8 mouse cellular contexts compared by ENCODE assay signal in the genomic region with DNA sequence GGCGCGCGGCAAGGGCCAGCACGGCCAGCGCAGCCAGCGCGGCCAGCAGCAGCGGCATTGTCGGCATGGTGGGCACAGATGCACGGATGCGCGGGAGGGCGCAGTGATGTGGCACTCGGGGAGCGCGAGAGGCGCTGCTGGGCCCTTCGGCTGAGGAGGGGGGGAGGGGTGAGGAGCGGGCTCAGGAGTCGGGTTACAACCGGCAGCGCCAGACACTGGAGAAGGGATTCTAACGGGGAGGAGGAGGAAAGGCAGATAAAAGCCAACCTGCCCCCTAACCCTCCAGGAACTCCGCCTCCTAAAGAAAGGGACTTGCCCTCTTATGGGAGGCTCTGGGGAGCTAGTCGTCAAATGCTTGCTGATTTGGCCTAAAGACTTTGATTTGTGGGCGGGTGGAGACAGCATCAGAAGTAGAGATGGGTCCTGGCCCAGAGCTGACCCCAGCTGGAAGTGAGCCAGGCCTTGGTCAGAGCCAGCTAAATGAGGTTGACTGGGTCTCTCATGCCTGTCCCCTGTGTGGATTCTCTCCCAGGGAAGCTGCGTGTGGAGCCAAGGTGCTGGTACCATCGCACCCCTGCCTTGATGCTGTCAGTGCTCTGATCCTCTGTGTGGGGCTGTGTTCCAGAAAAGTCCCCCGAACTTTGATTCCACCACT. TPM values are rescaled to one million over a fixed set of nuclear protein-coding genes. Genes with fewer than 3 reads are reported as not detected.
DNase-seq lines count a peak whose midpoint lies in the region; ATAC-seq and TF ChIP-seq lines count a peak whose summit lies in the region.

A gene (minus strand): TSS at position 230 of the 655 bp plus-strand sequence.

- peaks cover 88% of the 10 kb centered on the region for H3K27me3 ChIP-seq in heart, embryonic 10.5 days (ENCODE audit: insufficient read depth, poor library complexity, severe bottlenecking)
- H3K27me3 ChIP-seq in heart, adult 2 months (ENCODE audit: control insufficient read depth, insufficient read depth, low read length): peaks cover 4% of the 10 kb centered on the region
- H3K27me3 ChIP-seq in forebrain, embryonic 14.5 days (replicated peaks; ENCODE audit: control insufficient read depth, insufficient read depth, low read length): peaks cover 8% of the 10 kb centered on the region
- peaks cover 5% of the 10 kb centered on the region; the same call in 1 of the 2 replicates for H3K27me3 ChIP-seq in limb, embryonic 11.5 days (ENCODE audit: control insufficient read depth, insufficient read depth, low read length)
- H3K27me3 ChIP-seq in neural tube, embryonic 14.5 days (ENCODE audit: control insufficient read depth, insufficient read depth, low read length): no peaks in the 10 kb centered on the region

- H3K36me3 ChIP-seq in heart, embryonic 10.5 days: no peaks in the 10 kb centered on the region
- H3K36me3 ChIP-seq in heart, adult 2 months (ENCODE audit: control insufficient read depth, insufficient read depth, low read length): no peaks in the 10 kb centered on the region
- no peaks in the 10 kb centered on the region for H3K36me3 ChIP-seq in forebrain, embryonic 14.5 days (ENCODE audit: control insufficient read depth, insufficient read depth, low read length)
- H3K36me3 ChIP-seq in limb, embryonic 11.5 days (ENCODE audit: control insufficient read depth, insufficient read depth, low read length): no peaks in the 10 kb centered on the region
- no peaks in the 10 kb centered on the region for H3K36me3 ChIP-seq in neural tube, embryonic 14.5 days (ENCODE audit: control insufficient read depth, insufficient read depth, low read length)

- ATAC-seq in forebrain, embryonic 14.5 days: peak; percentile 83
- peak; percentile 59; the same call in 1 of the 2 replicates for ATAC-seq in limb, embryonic 11.5 days (ENCODE audit: insufficient number of reproducible peaks, low FRiP score, low TSS enrichment, low read depth)
- peak; percentile 75 for ATAC-seq in neural tube, embryonic 14.5 days (ENCODE audit: low read depth)

- H3K4me1 ChIP-seq in heart, embryonic 10.5 days: peaks cover 26% of the 10 kb centered on the region
- no peaks in the 10 kb centered on the region for H3K4me1 ChIP-seq in heart, adult 2 months (ENCODE audit: control insufficient read depth, insufficient read depth, low read length)
- peaks cover 11% of the 10 kb centered on the region for H3K4me1 ChIP-seq in forebrain, embryonic 14.5 days (ENCODE audit: control insufficient read depth, insufficient read depth, low read length)
- H3K4me1 ChIP-seq in limb, embryonic 11.5 days (ENCODE audit: control insufficient read depth, insufficient read depth, low read length): peaks cover 16% of the 10 kb centered on the region
- H3K4me1 ChIP-seq in neural tube, embryonic 14.5 days (ENCODE audit: control insufficient read depth, insufficient read depth, low read length): peaks cover 6% of the 10 kb centered on the region; the same call in 1 of the 2 replicates

- 2% methylated on average over 29 of the region's 29 CpGs for WGBS in heart, embryonic 10.5 days
- 5% methylated on average over 28 of the region's 29 CpGs for WGBS in heart, adult 2 months
- under 1% methylated on average over 29 of the region's 29 CpGs for WGBS in forebrain, embryonic 14.5 days
- 2% methylated on average over 28 of the region's 29 CpGs for WGBS in limb, embryonic 11.5 days
- WGBS in neural tube, embryonic 14.5 days: 2% methylated on average over 29 of the region's 29 CpGs

- TF ChIP-seq EP300 in heart, adult 2 months (IDR thresholded peaks at IDR 0.05; ENCODE audit: insufficient read depth, low read depth, low read length): no peak

- no peak for TF ChIP-seq CTCF in heart, adult 2 months (IDR thresholded peaks at IDR 0.05)

- peak; percentile 87 for DNase-seq in heart, embryonic 10.5 days (ENCODE audit: low spot score)
- no peak for DNase-seq in heart, adult 2 months
- DNase-seq in MN1 (ENCODE audit: low spot score): peak; percentile 41
- DNase-seq in forebrain, embryonic 14.5 days (ENCODE audit: low spot score): peak; percentile 78
- peak; percentile 84 for DNase-seq in limb, embryonic 11.5 days (ENCODE audit: low spot score)
- no peak for DNase-seq in left cerebral cortex, adult 8-10 months (ENCODE audit: low spot score in 2 of 2)
- no peak for DNase-seq in thymus, postnatal 36 days

- peak within 1 kb of the TSS; percentile 59 for H3K4me3 ChIP-seq in heart, embryonic 10.5 days
- H3K4me3 ChIP-seq in heart, adult 2 months: no peak within 1 kb of the TSS
- H3K4me3 ChIP-seq in forebrain, embryonic 14.5 days (ENCODE audit: low read depth, low read length): peak within 1 kb of the TSS; percentile 16
- H3K4me3 ChIP-seq in limb, embryonic 11.5 days (ENCODE audit: low read depth, low read length): peak within 1 kb of the TSS; percentile 20
- H3K4me3 ChIP-seq in neural tube, embryonic 14.5 days (ENCODE audit: low read depth, low read length): peak within 1 kb of the TSS; percentile 14

- no peak within 1 kb of the TSS for H3K9ac ChIP-seq in heart, adult 2 months (ENCODE audit: low read depth, low read length)
- peak within 1 kb of the TSS; percentile 51 for H3K9ac ChIP-seq in forebrain, embryonic 14.5 days (ENCODE audit: low read length)
- peak within 1 kb of the TSS; percentile 43 for H3K9ac ChIP-seq in limb, embryonic 11.5 days (ENCODE audit: low read length)
- H3K9ac ChIP-seq in neural tube, embryonic 14.5 days (replicated peaks; ENCODE audit: low read depth, low read length): no peak within 1 kb of the TSS

- H3K4me2 ChIP-seq in forebrain, embryonic 14.5 days (ENCODE audit: low read length): peak within 1 kb of the TSS; percentile 50
- peak within 1 kb of the TSS; percentile 64 for H3K4me2 ChIP-seq in limb, embryonic 11.5 days (ENCODE audit: low read depth, severe bottlenecking)
- peak within 1 kb of the TSS; percentile 44 for H3K4me2 ChIP-seq in neural tube, embryonic 14.5 days (ENCODE audit: low read depth, low read length)

- peak within 1 kb of the TSS; percentile 84 for H3K27ac ChIP-seq in heart, embryonic 10.5 days
- H3K27ac ChIP-seq in heart, adult 2 months: no peak within 1 kb of the TSS
- no peak within 1 kb of the TSS for H3K27ac ChIP-seq in forebrain, embryonic 14.5 days (ENCODE audit: low read depth, low read length)
- H3K27ac ChIP-seq in limb, embryonic 11.5 days (replicated peaks; ENCODE audit: low read depth, low read length): no peak within 1 kb of the TSS
- no peak within 1 kb of the TSS for H3K27ac ChIP-seq in neural tube, embryonic 14.5 days (ENCODE audit: low read depth, low read length)

- no peaks in the 10 kb centered on the region for H3K9me3 ChIP-seq in heart, embryonic 10.5 days
- H3K9me3 ChIP-seq in forebrain, embryonic 14.5 days (replicated peaks; ENCODE audit: control insufficient read depth, low read length): no peaks in the 10 kb centered on the region
- H3K9me3 ChIP-seq in limb, embryonic 11.5 days (ENCODE audit: control insufficient read depth, low read length): no peaks in the 10 kb centered on the region
- no peaks in the 10 kb centered on the region for H3K9me3 ChIP-seq in neural tube, embryonic 14.5 days (ENCODE audit: control insufficient read depth, low read length)

- TF ChIP-seq POLR2A in heart, adult 2 months (IDR thresholded peaks at IDR 0.05; ENCODE audit: insufficient read depth, low read depth, low read length): no peak

- no peaks in the 10 kb centered on the region for H3K79me2 ChIP-seq in heart, adult 2 months (replicated peaks; ENCODE audit: control insufficient read depth, insufficient read depth, low read length)

- intact Hi-C loops in heart, adult 2 months (cut with DNase I): no loop called here

RNA-seq across cellular contexts. Expression of the gene that starts here (rescaled TPM):
- 5.0 and 8.3 TPM in 2 replicates for polyA plus RNA-seq in heart, embryonic 10.5 days (2016; fragmentation: Nextera tagmentation; extraction: Ambion mirVana)
- under 1 TPM; 0.39 to 0.50 TPM for total RNA-seq in heart, adult 2 months (2021)
- polyA plus RNA-seq in heart, adult 2 months (2012; rRNA removed): 2.2 and 2.3 TPM in 2 replicates
- polyA plus RNA-seq in forebrain, embryonic 14.5 days (2014; fragmentation: Nextera tagmentation; extraction: Ambion mirVana): 0.88 and 1.4 TPM in 2 replicates
- polyA plus RNA-seq in limb, embryonic 11.5 days (2014; fragmentation: Nextera tagmentation; extraction: Ambion mirVana): 2.2 and 3.7 TPM in 2 replicates
- polyA plus RNA-seq in neural tube, embryonic 14.5 days (2014; fragmentation: Nextera tagmentation; extraction: Ambion mirVana): 2.5 TPM in 1 of 2 replicates, not detected in the other
- total RNA-seq in left cerebral cortex, adult 8-10 months (2022): under 1 TPM; 0.14 to 0.51 (median 0.20) TPM

Comparison
In these comparisons a context has a peak if more than half of its experiments do, and no peak if none do; other contexts are left out.
1. DNase-seq: peak in heart, embryonic 10.5 days (single experiment), MN1 (single experiment), forebrain, embryonic 14.5 days (single experiment) and limb, embryonic 11.5 days (single experiment); none in heart, adult 2 months (0 of 2), left cerebral cortex, adult 8-10 months (0 of 2) and thymus, postnatal 36 days (0 of 2).
2. H3K9ac ChIP-seq: peak in forebrain, embryonic 14.5 days (single experiment) and limb, embryonic 11.5 days (single experiment); none in heart, adult 2 months (single experiment) and neural tube, embryonic 14.5 days (single experiment).
3. Peak in every context shown above with its lines, with median percentiles within 50 percentile points of each other: ATAC-seq and H3K4me2 ChIP-seq.